Mouse (Mus musculus) colon, adult 2 months (tissue): ENCODE measurements around the gene Tuba1a. TPM values are rescaled to one million over a fixed set of nuclear protein-coding genes. Genes with fewer than 3 reads are reported as not detected.

Source experiments
- polyA plus RNA-seq: library from polyadenylated mRNA; depleted of rRNA; stranded (reverse); fragments of >200 nt; gene quantifications from 2 replicates; pipeline ENCODE4 v1.2.3, GENCODE M21; 2012; rRNA removed

Tuba1a gene
- polyA plus RNA-seq: 192 and 198 TPM in 2 replicates

GRCm38 (mm10) chr15:98953401-98954356, at the start of gene Tuba1a, which contains the start of gene Gm49450:
Gene Tuba1a, minus strand, starts transcription at chr15:98953703.
Gene Gm49450, minus strand, starts transcription at chr15:98953551.

GRCm38 (mm10) chr15:98934217-98934839, 19.2 kb downstream of the Tuba1a start, which contains the start of gene Tuba1b:
Gene Tuba1b, minus strand, starts transcription at chr15:98934565.

GRCm38 (mm10) chr15:98917538-98918498, 35.7 kb downstream of the Tuba1a start, which contains the start of gene Lmbr1l:
Gene Lmbr1l, minus strand, starts transcription at chr15:98918231.

Other genes with a start within 250 kb of the Tuba1a start
- 0.22 and 0.43 TPM in 2 replicates for gene Ccdc65, start 245.5 kb downstream of the Tuba1a start, polyA plus RNA-seq
- 26.7 and 49.8 TPM in 2 replicates for gene Fkbp11, start 225.5 kb downstream of the Tuba1a start, polyA plus RNA-seq
- gene Arf3, start 190.5 kb downstream of the Tuba1a start, polyA plus RNA-seq: 75.8 and 94.5 TPM in 2 replicates
- gene Wnt10b, start 175.6 kb downstream of the Tuba1a start, polyA plus RNA-seq: 0.30 and 0.65 TPM in 2 replicates
- gene Wnt1, start 163.8 kb downstream of the Tuba1a start, polyA plus RNA-seq: 0.07 TPM in 1 of 2 replicates, not detected in the other
- gene Ddn, start 144.2 kb downstream of the Tuba1a start, polyA plus RNA-seq: not detected in 2 replicates
- 45.2 and 50.3 TPM in 2 replicates for gene Prkag1, start 122.2 kb downstream of the Tuba1a start, polyA plus RNA-seq
- 23.9 and 26.7 TPM in 2 replicates for gene Kmt2d, start 82.5 kb downstream of the Tuba1a start, polyA plus RNA-seq
- gene Rhebl1, start 59.2 kb downstream of the Tuba1a start, polyA plus RNA-seq: 1.9 and 2.1 TPM in 2 replicates
- 0.72 and 0.93 TPM in 2 replicates for gene Dhh, start 55.2 kb downstream of the Tuba1a start, polyA plus RNA-seq
- gene Lmbr1l, start 35.5 kb downstream of the Tuba1a start, polyA plus RNA-seq: 56.6 and 93.6 TPM in 2 replicates
- 551 and 757 TPM in 2 replicates for gene Tuba1b, start 19.1 kb downstream of the Tuba1a start, polyA plus RNA-seq
- gene Gm49450, start 152 bp downstream of the Tuba1a start, polyA plus RNA-seq: 98.4 and 128 TPM in 2 replicates
- 219 and 270 TPM in 2 replicates for gene Tuba1c, start 76.2 kb upstream of the Tuba1a start, polyA plus RNA-seq
- 17.4 and 17.7 TPM in 2 replicates for gene Prph, start 101.5 kb upstream of the Tuba1a start, polyA plus RNA-seq
- gene Troap, start 120.9 kb upstream of the Tuba1a start, polyA plus RNA-seq: 9.4 and 10.0 TPM in 2 replicates
- not detected in 2 replicates for gene C1ql4, start 134.1 kb upstream of the Tuba1a start, polyA plus RNA-seq
- 32.4 and 40.8 TPM in 2 replicates for gene Dnajc22, start 139.5 kb upstream of the Tuba1a start, polyA plus RNA-seq
- gene Spats2, start 172.2 kb upstream of the Tuba1a start, polyA plus RNA-seq: 6.3 and 6.7 TPM in 2 replicates